Mouse (Mus musculus) G1E (cell line): ENCODE measurements at regions not wholly inside any gene's neighbourhood (a gene's known extent, or its start where the extent isn't known, plus 50 kb on each side); places are given as distances from the start of the nearest gene placed in this dataset.

Experiments
- ATAC-seq: 2 replicates; pipeline ENCODE4 v1.8.0; 2016; ENCODE audit warnings: mild to moderate bottlenecking; ENCODE audit not compliant: insufficient number of reproducible peaks, poor library complexity, low FRiP score, severe bottlenecking; ENCODE audit errors: extremely low read depth
- DNase-seq: peaks from one replicate; pipeline ENCODE4 v3.0.0; 2012; ENCODE audit warnings: low spot score
- H3K27me3 ChIP-seq: 2 replicates; pipeline ENCODE4 v1.6.1; 2012; ENCODE audit warnings: mild to moderate bottlenecking, low read length, inconsistent platforms; ENCODE audit not compliant: insufficient read depth
- H3K36me3 ChIP-seq: replicated peaks from 2 replicates; pipeline ENCODE3; 2012; ENCODE audit warnings: mild to moderate bottlenecking, inconsistent platforms
- H3K4me1 ChIP-seq: 2 replicates; pipeline ENCODE4 v1.6.1; 2012; ENCODE audit warnings: low read depth, low read length, inconsistent platforms, mixed read lengths; ENCODE audit not compliant: insufficient read depth
- H3K4me3 ChIP-seq: 2 replicates; pipeline ENCODE4 v1.5.1; 2012; ENCODE audit warnings: low read depth, mild to moderate bottlenecking, inconsistent platforms, low read length, moderate library complexity, mixed read lengths
- H3K9me3 ChIP-seq: replicated peaks from 2 replicates; pipeline ENCODE4 v1.6.1; 2012; ENCODE audit warnings: inconsistent platforms
- CTCF ChIP-seq: IDR thresholded peaks from 2 replicates; pipeline ENCODE4 v1.5.1; 2012; ENCODE audit warnings: low read depth, low read length, inconsistent platforms, mixed read lengths
- GATA1 ChIP-seq: IDR thresholded peaks from 2 replicates; pipeline ENCODE4 v1.6.1; 2012; ENCODE audit warnings: borderline replicate concordance, low read length, inconsistent platforms, mixed read lengths
- GATA2 ChIP-seq: IDR thresholded peaks from 2 replicates; pipeline ENCODE4 v1.6.1; 2012; ENCODE audit warnings: low read depth, low read length, inconsistent platforms, borderline replicate concordance
- POLR2AphosphoS5 ChIP-seq: IDR thresholded peaks from 2 replicates; pipeline ENCODE4 v1.6.1; 2012; ENCODE audit warnings: low read depth, low read length, inconsistent platforms; ENCODE audit not compliant: insufficient replicate concordance
- TAL1 ChIP-seq: conservative IDR thresholded peaks from 2 replicates; pipeline ENCODE4 v1.6.1; 2012; ENCODE audit warnings: low read depth, low read length, inconsistent platforms, mixed read lengths

GRCm38 (mm10) chr12:17621487-17621888 is 69.2 kb upstream of the Hpcal1 start:
- Histone ChIP-seq H3K9me3 (no peaks in the 10 kb centered on the region), H3K27me3 (no peaks in the 10 kb centered on the region; the same call in 1 of the 2 replicates), H3K4me3 (no peak overlapping the region), H3K4me1 (no peaks in the 10 kb centered on the region), H3K36me3 (no peaks in the 10 kb centered on the region)
- TF ChIP-seq CTCF (no peak), GATA1 (no peak), POLR2AphosphoS5 (no peak), GATA2 (no peak), TAL1 (no peak)
- no peak for DNase-seq
- ATAC-seq, result no peak

GRCm38 (mm10) chr12:17622509-17623005 is 68.1 kb upstream of the Hpcal1 start:
- ATAC-seq (no peak), DNase-seq (no peak)
- no peaks in the 10 kb centered on the region for H3K36me3 ChIP-seq

GRCm38 (mm10) chr12:17626043-17626442 is 64.6 kb upstream of the Hpcal1 start:
- DNase-seq (no peak), ATAC-seq (no peak)
- Histone ChIP-seq H3K4me1 (no peaks in the 10 kb centered on the region), H3K9me3 (no peaks in the 10 kb centered on the region), H3K4me3 (no peak overlapping the region), H3K27me3 (no peaks in the 10 kb centered on the region), H3K36me3 (no peaks in the 10 kb centered on the region)
- TF ChIP-seq CTCF (no peak), GATA2 (no peak), POLR2AphosphoS5 (no peak), TAL1 (no peak), GATA1 (no peak)

More at GRCm38 (mm10) chr12:17622509-17623005, 68.1 kb upstream of the Hpcal1 start:
- no peak for TF ChIP-seq GATA2
- no peak for TF ChIP-seq GATA1
- no peak for TF ChIP-seq TAL1
- no peak for TF ChIP-seq POLR2AphosphoS5
- no peak for TF ChIP-seq CTCF
- no peaks in the 10 kb centered on the region; the same call in 1 of the 2 replicates for H3K27me3 ChIP-seq
- H3K4me3 ChIP-seq, result no peak overlapping the region
- H3K4me1 ChIP-seq, result no peaks in the 10 kb centered on the region
- H3K9me3 ChIP-seq, result no peaks in the 10 kb centered on the region

- DNase-seq (no peak), ATAC-seq (no peak)
- TF ChIP-seq POLR2AphosphoS5 (no peak), CTCF (no peak), TAL1 (no peak), GATA2 (no peak), GATA1 (no peak)
- H3K27me3 ChIP-seq, result no peaks in the 10 kb centered on the region
- H3K9me3 ChIP-seq, result no peaks in the 10 kb centered on the region
- H3K4me1 ChIP-seq, result no peaks in the 10 kb centered on the region
- H3K4me3 ChIP-seq, result no peak overlapping the region
- no peaks in the 10 kb centered on the region for H3K36me3 ChIP-seq
Measured at GRCm38 (mm10) chr12:17631161-17631560, 59.5 kb upstream of the Hpcal1 start.

GRCm38 (mm10) chr12:17636146-17636545 is 54.5 kb upstream of the Hpcal1 start:
- TF ChIP-seq TAL1 (no peak), GATA1 (no peak), POLR2AphosphoS5 (no peak), GATA2 (no peak), CTCF (no peak)
- Histone ChIP-seq H3K9me3 (no peaks in the 10 kb centered on the region), H3K27me3 (no peaks in the 10 kb centered on the region), H3K36me3 (no peaks in the 10 kb centered on the region), H3K4me3 (no peak overlapping the region), H3K4me1 (no peaks in the 10 kb centered on the region)
- no peak for ATAC-seq
- DNase-seq, result no peak

- no peak for TF ChIP-seq POLR2AphosphoS5
- no peak for TF ChIP-seq CTCF
- Histone ChIP-seq H3K4me3 (no peak overlapping the region), H3K27me3 (no peaks in the 10 kb centered on the region), H3K4me1 (no peaks in the 10 kb centered on the region), H3K9me3 (no peaks in the 10 kb centered on the region), H3K36me3 (no peaks in the 10 kb centered on the region)
- DNase-seq (no peak), ATAC-seq (no peak)
Measured at GRCm38 (mm10) chr12:17636590-17636989, 54.1 kb upstream of the Hpcal1 start.
